In the genomic region with DNA sequence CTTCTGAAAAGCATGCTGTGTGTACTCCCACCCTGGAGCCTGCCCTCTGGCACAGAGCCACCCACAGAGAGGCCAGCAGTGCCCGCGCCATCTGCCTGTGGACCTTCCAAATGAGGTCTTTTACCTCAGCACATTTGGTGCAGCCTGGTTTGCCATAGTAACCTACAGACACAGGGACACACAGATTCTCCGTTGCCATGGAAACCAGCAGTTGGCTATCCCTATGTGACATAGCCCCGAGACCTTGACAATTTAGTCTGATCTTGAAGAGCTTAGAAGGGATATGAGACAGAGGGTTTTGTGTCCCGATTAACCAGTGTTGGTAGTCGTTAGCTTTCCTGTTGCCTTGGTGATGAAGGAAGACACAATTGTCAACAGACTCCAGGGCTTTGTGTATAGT, we compare ENCODE assay signal across 10 mouse cellular contexts. TPM values are rescaled to one million over a fixed set of nuclear protein-coding genes. Genes with fewer than 3 reads are reported as not detected.
A peak's percentile ranks its signal among the peaks of the same experiment; 100 is the strongest.
DNase-seq lines count a peak whose midpoint lies in the region; ATAC-seq lines count a peak whose summit lies in the region.
"Had no signal": no experiment of that assay in that cellular context is flagged by ENCODE, and none has a peak within 500 bp of the region (broad histone marks: within the 10 kb centered on the region; RNA-seq: fewer than 3 reads in every experiment).

No protein-coding gene starts in this region.

- no peak overlapping the region for H3K9ac ChIP-seq in embryonic facial prominence, embryonic 11.5 days (replicated peaks; ENCODE audit: low read length)
- no peak overlapping the region for H3K9ac ChIP-seq in midbrain, embryonic 11.5 days (ENCODE audit: low read length)
- H3K9ac ChIP-seq: kidney, embryonic 15.5 days; liver, embryonic 15.5 days had no signal

- ATAC-seq in embryonic facial prominence, embryonic 11.5 days (replicated peaks; ENCODE audit: insufficient number of reproducible peaks, low FRiP score, low TSS enrichment, low read depth) = peak; percentile 53; the same call in 1 of the 2 replicates
- peak; percentile 91 for ATAC-seq in midbrain, embryonic 11.5 days (ENCODE audit: low FRiP score)
- ATAC-seq in megakaryocyte, adult 5-6 weeks (ENCODE audit: poor library complexity, severe bottlenecking) = no peak
- ATAC-seq in megakaryocyte-erythroid progenitor cell, adult 5-6 weeks (replicated peaks; ENCODE audit: low FRiP score, low TSS enrichment, poor library complexity, severe bottlenecking) = no peak

- 56% methylated on average over 6 of the region's 6 CpGs for WGBS in embryonic facial prominence, embryonic 11.5 days
- 28% methylated on average over 6 of the region's 6 CpGs for WGBS in midbrain, embryonic 11.5 days

- no peaks in the 10 kb centered on the region for H3K36me3 ChIP-seq in embryonic facial prominence, embryonic 11.5 days (replicated peaks; ENCODE audit: control insufficient read depth, insufficient read depth, low read depth, low read length)
- H3K36me3 ChIP-seq in midbrain, embryonic 11.5 days (ENCODE audit: control insufficient read depth, insufficient read depth, low read length) = no peaks in the 10 kb centered on the region
- H3K36me3 ChIP-seq: kidney, embryonic 15.5 days; liver, embryonic 15.5 days had no signal

- H3K4me1 ChIP-seq in embryonic facial prominence, embryonic 11.5 days (ENCODE audit: control insufficient read depth, insufficient read depth, low read length) = no peaks in the 10 kb centered on the region
- peaks cover 12% of the 10 kb centered on the region for H3K4me1 ChIP-seq in midbrain, embryonic 11.5 days (ENCODE audit: control insufficient read depth, insufficient read depth, low read length)
- H3K4me1 ChIP-seq: kidney, embryonic 15.5 days; liver, embryonic 15.5 days had no signal

- no peak overlapping the region for H3K4me2 ChIP-seq in embryonic facial prominence, embryonic 11.5 days (ENCODE audit: low read depth, low read length)
- H3K4me2 ChIP-seq in midbrain, embryonic 11.5 days = peak overlapping the region; percentile 12; the same call in 1 of the 2 replicates
- H3K4me2 ChIP-seq: kidney, embryonic 15.5 days; liver, embryonic 15.5 days had no signal

- H3K9me3 ChIP-seq in embryonic facial prominence, embryonic 11.5 days (replicated peaks; ENCODE audit: control insufficient read depth, low read length) = no peaks in the 10 kb centered on the region
- no peaks in the 10 kb centered on the region for H3K9me3 ChIP-seq in midbrain, embryonic 11.5 days (ENCODE audit: control insufficient read depth, low read length)
- H3K9me3 ChIP-seq: kidney, embryonic 15.5 days; liver, embryonic 15.5 days had no signal

- no peaks in the 10 kb centered on the region for H3K27me3 ChIP-seq in embryonic facial prominence, embryonic 11.5 days (ENCODE audit: control insufficient read depth, insufficient read depth, low read length)
- peaks cover 51% of the 10 kb centered on the region for H3K27me3 ChIP-seq in midbrain, embryonic 11.5 days (ENCODE audit: control insufficient read depth, insufficient read depth, low read length)
- H3K27me3 ChIP-seq: kidney, embryonic 15.5 days; liver, embryonic 15.5 days had no signal

- DNase-seq in adrenal gland, adult 2 months = peak; percentile 48
- no peak for DNase-seq in adrenal gland, adult 18-20 months (ENCODE audit: low spot score in 2 of 2)
- peak; percentile 41 for DNase-seq in adrenal gland, postnatal 25 days
- peak; percentile 45 for DNase-seq in embryonic facial prominence, embryonic 11.5 days (ENCODE audit: low spot score)
- DNase-seq in midbrain, embryonic 11.5 days (ENCODE audit: low spot score, missing footprints) = peak; percentile 95
- DNase-seq in urinary bladder, postnatal 4 days (ENCODE audit: low spot score in 2 of 2) = no peak

- no peak overlapping the region for H3K4me3 ChIP-seq in embryonic facial prominence, embryonic 11.5 days (ENCODE audit: low read depth, low read length)
- H3K4me3 ChIP-seq in midbrain, embryonic 11.5 days (ENCODE audit: low read depth, low read length) = no peak overlapping the region
- H3K4me3 ChIP-seq: kidney, embryonic 15.5 days; liver, embryonic 15.5 days had no signal

- no peak overlapping the region for H3K27ac ChIP-seq in embryonic facial prominence, embryonic 11.5 days (replicated peaks; ENCODE audit: low read depth, low read length)
- H3K27ac ChIP-seq in midbrain, embryonic 11.5 days (ENCODE audit: low read depth, low read length) = 0 out of 2 replicates have a peak overlapping the region, but pooled peaks have one; percentile 9
- H3K27ac ChIP-seq: kidney, embryonic 15.5 days; liver, embryonic 15.5 days had no signal

RNA-seq across cellular contexts. Expression of gene Tub, which starts 22.1 kb away (rescaled TPM):
- total RNA-seq in adrenal gland, adult 2 months (2021) = 10 to 100 TPM; 25.9 to 41.5 TPM
- polyA plus RNA-seq in adrenal gland, adult 2 months (2012; rRNA removed) = 13.1 and 26.2 TPM in 2 replicates
- 10 to 100 TPM; 32.5 to 37.9 TPM for total RNA-seq in adrenal gland, adult 18-20 months (2021)
- 26.0 and 30.1 TPM in 2 replicates for total RNA-seq in adrenal gland, postnatal 25 days (2021)
- polyA plus RNA-seq in embryonic facial prominence, embryonic 11.5 days (2014; fragmentation: Nextera tagmentation; extraction: Ambion mirVana) = 3.9 and 4.5 TPM in 2 replicates
- 10.5 TPM in 2 replicates for polyA plus RNA-seq in midbrain, embryonic 11.5 days (2014; fragmentation: Nextera tagmentation; extraction: Ambion mirVana)
- total RNA-seq in megakaryocyte, adult 5-6 weeks (2015) = not detected in 2 replicates
- not detected in 2 replicates for total RNA-seq in megakaryocyte, adult 5-6 weeks (2017)
- total RNA-seq in megakaryocyte-erythroid progenitor cell, adult 5-6 weeks (2014; fragmentation: Nextera tagmentation) = not detected in 2 replicates
- not detected in 2 replicates for total RNA-seq in megakaryocyte-erythroid progenitor cell, adult 5-6 weeks (2017)

RNA-seq across cellular contexts. Expression of gene Eif3f, which starts 38.1 kb away (rescaled TPM):
- total RNA-seq in adrenal gland, adult 2 months (2021) = 100 to 1,000 TPM; 118 to 158 TPM
- polyA plus RNA-seq in adrenal gland, adult 2 months (2012; rRNA removed) = 634 and 641 TPM in 2 replicates
- total RNA-seq in adrenal gland, adult 18-20 months (2021) = 100 to 1,000 TPM; 111 to 160 TPM
- total RNA-seq in adrenal gland, postnatal 25 days (2021) = 143 and 156 TPM in 2 replicates
- 72.6 and 81.4 TPM in 2 replicates for polyA plus RNA-seq in embryonic facial prominence, embryonic 11.5 days (2014; fragmentation: Nextera tagmentation; extraction: Ambion mirVana)
- polyA plus RNA-seq in midbrain, embryonic 11.5 days (2014; fragmentation: Nextera tagmentation; extraction: Ambion mirVana) = 73.0 and 85.0 TPM in 2 replicates
- total RNA-seq in megakaryocyte, adult 5-6 weeks (2015) = 208 and 215 TPM in 2 replicates
- total RNA-seq in megakaryocyte, adult 5-6 weeks (2017) = 65.0 and 75.5 TPM in 2 replicates
- 241 and 316 TPM in 2 replicates for total RNA-seq in megakaryocyte-erythroid progenitor cell, adult 5-6 weeks (2014; fragmentation: Nextera tagmentation)
- 53.5 and 112 TPM in 2 replicates for total RNA-seq in megakaryocyte-erythroid progenitor cell, adult 5-6 weeks (2017)

RNA-seq across cellular contexts. Expression of gene Nlrp10, which starts 42.3 kb away (rescaled TPM):
- total RNA-seq in adrenal gland, adult 2 months (2021) = under 1 TPM; 0.17 to 0.61 TPM
- 0.02 TPM in 2 replicates for polyA plus RNA-seq in adrenal gland, adult 2 months (2012; rRNA removed)
- under 1 TPM; 0.32 to 0.43 TPM for total RNA-seq in adrenal gland, adult 18-20 months (2021)
- 0.27 and 0.29 TPM in 2 replicates for total RNA-seq in adrenal gland, postnatal 25 days (2021)
- polyA plus RNA-seq in embryonic facial prominence, embryonic 11.5 days (2014; fragmentation: Nextera tagmentation; extraction: Ambion mirVana) = 0.07 and 0.13 TPM in 2 replicates
- polyA plus RNA-seq in midbrain, embryonic 11.5 days (2014; fragmentation: Nextera tagmentation; extraction: Ambion mirVana) = not detected in 2 replicates
- 0.80 and 0.96 TPM in 2 replicates for total RNA-seq in megakaryocyte, adult 5-6 weeks (2015)
- 0.53 and 1.6 TPM in 2 replicates for total RNA-seq in megakaryocyte, adult 5-6 weeks (2017)
- total RNA-seq in megakaryocyte-erythroid progenitor cell, adult 5-6 weeks (2014; fragmentation: Nextera tagmentation) = 0.33 TPM in 1 of 2 replicates, not detected in the other
- total RNA-seq in megakaryocyte-erythroid progenitor cell, adult 5-6 weeks (2017) = 0.15 TPM in 1 of 2 replicates, not detected in the other
- polyA plus RNA-seq: kidney, embryonic 15.5 days had no signal

Comparison
In these comparisons a context has a peak if more than half of its experiments do, and no peak if none do; other contexts are left out.
1. DNase-seq: peak in adrenal gland, adult 2 months (single experiment), adrenal gland, postnatal 25 days (single experiment), embryonic facial prominence, embryonic 11.5 days (single experiment) and midbrain, embryonic 11.5 days (single experiment); none in adrenal gland, adult 18-20 months (0 of 2) and urinary bladder, postnatal 4 days (0 of 2).
2. ATAC-seq: peak in embryonic facial prominence, embryonic 11.5 days (single experiment) and midbrain, embryonic 11.5 days (single experiment); none in megakaryocyte, adult 5-6 weeks (single experiment) and megakaryocyte-erythroid progenitor cell, adult 5-6 weeks (single experiment).
3. RNA of gene Tub, which starts 22.1 kb away (total RNA-seq): 25.9 to 41.5 TPM in adrenal gland, adult 2 months, 32.5 to 37.9 TPM in adrenal gland, adult 18-20 months and 26.0 to 30.1 TPM in adrenal gland, postnatal 25 days; not detected in megakaryocyte, adult 5-6 weeks and not detected in megakaryocyte-erythroid progenitor cell, adult 5-6 weeks; every median in the first group is over 10 times any median in the second.